ENCODE assay signal across 12 mouse cellular contexts in genomic region chr2:57696992-57697772, GRCm38 (mm10).
DNase-seq lines count a peak whose midpoint lies in the region; ATAC-seq and TF ChIP-seq lines count a peak whose summit lies in the region.
"Had no signal": no experiment of that assay in that cellular context is flagged by ENCODE, and none has a peak within 500 bp of the region (broad histone marks: within the 10 kb centered on the region; RNA-seq: fewer than 3 reads in every experiment).

No protein-coding gene starts in this region.

- H3K4me3 ChIP-seq in embryonic facial prominence, embryonic 14.5 days (ENCODE audit: low read depth, low read length) = no peak overlapping the region
- peak overlapping the region; percentile 2 for H3K4me3 ChIP-seq in forebrain, postnatal 0 days (ENCODE audit: low read depth, low read length)
- H3K4me3 ChIP-seq in midbrain, embryonic 16.5 days (ENCODE audit: low read depth, low read length) = no peak overlapping the region
- H3K4me3 ChIP-seq: erythroblast, embryonic 14.5 days; liver, embryonic 15.5 days; neural tube, embryonic 12.5 days had no signal

- H3K4me2 ChIP-seq in embryonic facial prominence, embryonic 14.5 days (ENCODE audit: low read depth, low read length) = peak overlapping the region; percentile 21; the same call in 1 of the 2 replicates
- H3K4me2 ChIP-seq in forebrain, postnatal 0 days (ENCODE audit: low read depth) = peak overlapping the region; percentile 36
- peak overlapping the region; percentile 39 for H3K4me2 ChIP-seq in midbrain, embryonic 16.5 days (ENCODE audit: low read length)
- H3K4me2 ChIP-seq: liver, embryonic 15.5 days had no signal

- peak; percentile 7 to 15 for DNase-seq in layer of hippocampus, postnatal 14 days (ENCODE audit: low spot score in 2 of 2)
- no peak for DNase-seq in layer of hippocampus, adult 9-11 months
- peak; percentile 3 for DNase-seq in embryonic facial prominence, embryonic 14.5 days (ENCODE audit: low spot score)
- peak; percentile 56 for DNase-seq in forebrain, postnatal 0 days
- no peak for DNase-seq in left cerebral cortex, adult 9 months (ENCODE audit: low spot score in 2 of 2)
- no peak for DNase-seq in left cerebral cortex, postnatal 25 days (ENCODE audit: low spot score in 2 of 2)
- DNase-seq: adrenal gland, adult 2 months; cerebellum, adult 18-20 months had no signal

- H3K36me3 ChIP-seq in embryonic facial prominence, embryonic 14.5 days (ENCODE audit: control insufficient read depth, insufficient read depth, low read length) = no peaks in the 10 kb centered on the region
- no peaks in the 10 kb centered on the region for H3K36me3 ChIP-seq in forebrain, postnatal 0 days (ENCODE audit: insufficient read depth)
- H3K36me3 ChIP-seq in midbrain, embryonic 16.5 days (ENCODE audit: control insufficient read depth, insufficient read depth, low read length) = no peaks in the 10 kb centered on the region
- H3K36me3 ChIP-seq: liver, embryonic 15.5 days; neural tube, embryonic 12.5 days had no signal

- 47% methylated on average over 11 of the region's 11 CpGs for WGBS in embryonic facial prominence, embryonic 14.5 days
- WGBS in forebrain, postnatal 0 days = 10% methylated on average over 11 of the region's 11 CpGs
- 35% methylated on average over 11 of the region's 11 CpGs for WGBS in midbrain, embryonic 16.5 days

- intact Hi-C loops in left cerebral cortex, postnatal 25 days (cut with DNase I) = loop anchor here (5.0 kb wide), 2 partner anchors 220 to 575 kb away; partner anchors contain the start of gene Nr4a2

- H3K27ac ChIP-seq in embryonic facial prominence, embryonic 14.5 days (replicated peaks; ENCODE audit: low read depth, low read length) = no peak overlapping the region
- H3K27ac ChIP-seq in forebrain, postnatal 0 days (ENCODE audit: low read depth, low read length) = no peak overlapping the region
- 0 out of 2 replicates have a peak overlapping the region, but pooled peaks have one; percentile 13 for H3K27ac ChIP-seq in midbrain, embryonic 16.5 days (ENCODE audit: low read length)
- H3K27ac ChIP-seq: liver, embryonic 15.5 days; neural tube, embryonic 12.5 days had no signal

- H3K4me1 ChIP-seq in embryonic facial prominence, embryonic 14.5 days (ENCODE audit: control insufficient read depth, insufficient read depth, low read length) = peaks cover 3% of the 10 kb centered on the region; the same call in 1 of the 2 replicates
- peaks cover 9% of the 10 kb centered on the region; the same call in 1 of the 2 replicates for H3K4me1 ChIP-seq in forebrain, postnatal 0 days (ENCODE audit: insufficient read depth)
- no peaks in the 10 kb centered on the region for H3K4me1 ChIP-seq in midbrain, embryonic 16.5 days (ENCODE audit: control insufficient read depth, insufficient read depth, low read length)
- H3K4me1 ChIP-seq: liver, embryonic 15.5 days; neural tube, embryonic 12.5 days had no signal

- no peaks in the 10 kb centered on the region for H3K27me3 ChIP-seq in embryonic facial prominence, embryonic 14.5 days (replicated peaks; ENCODE audit: control insufficient read depth, insufficient read depth, low read length)
- H3K27me3 ChIP-seq in forebrain, postnatal 0 days (ENCODE audit: insufficient read depth, low read length) = no peaks in the 10 kb centered on the region
- peaks cover 9% of the 10 kb centered on the region for H3K27me3 ChIP-seq in midbrain, embryonic 16.5 days (ENCODE audit: control insufficient read depth, insufficient read depth, low read depth, low read length)
- H3K27me3 ChIP-seq: liver, embryonic 15.5 days; neural tube, embryonic 12.5 days had no signal

- no peak for TF ChIP-seq CTCF in forebrain, postnatal 0 days (IDR thresholded peaks at IDR 0.05; ENCODE audit: low read depth)

- no peak for ATAC-seq in embryonic facial prominence, embryonic 14.5 days (ENCODE audit: low read depth)
- ATAC-seq in forebrain, postnatal 0 days = peak; percentile 66
- ATAC-seq in midbrain, embryonic 16.5 days = no peak

- no peak overlapping the region for H3K9ac ChIP-seq in embryonic facial prominence, embryonic 14.5 days (ENCODE audit: low read depth, low read length)
- no peak overlapping the region for H3K9ac ChIP-seq in forebrain, postnatal 0 days
- H3K9ac ChIP-seq in midbrain, embryonic 16.5 days (ENCODE audit: low read depth, low read length) = no peak overlapping the region
- H3K9ac ChIP-seq: liver, embryonic 15.5 days; neural tube, embryonic 12.5 days had no signal

- H3K9me3 ChIP-seq in embryonic facial prominence, embryonic 14.5 days (ENCODE audit: control insufficient read depth, low read length) = no peaks in the 10 kb centered on the region
- H3K9me3 ChIP-seq in forebrain, postnatal 0 days (ENCODE audit: low read length) = no peaks in the 10 kb centered on the region
- no peaks in the 10 kb centered on the region for H3K9me3 ChIP-seq in midbrain, embryonic 16.5 days (replicated peaks; ENCODE audit: control insufficient read depth, low read length, poor library complexity, severe bottlenecking)
- H3K9me3 ChIP-seq: liver, embryonic 15.5 days; neural tube, embryonic 12.5 days had no signal

Comparison
In these comparisons a context has a peak if more than half of its experiments do, and no peak if none do; other contexts are left out.
1. DNase-seq: peak in layer of hippocampus, postnatal 14 days (2 of 2), embryonic facial prominence, embryonic 14.5 days (single experiment) and forebrain, postnatal 0 days (single experiment); none in layer of hippocampus, adult 9-11 months (single experiment), left cerebral cortex, adult 9 months (0 of 2) and left cerebral cortex, postnatal 25 days (0 of 2).
2. Peak in every context shown above with its lines, with median percentiles within 50 percentile points of each other: H3K4me2 ChIP-seq.